Mouse (Mus musculus) limb, embryonic 15.5 days (tissue): ENCODE measurements at regions not wholly inside any gene's neighbourhood (a gene's known extent, or its start where the extent isn't known, plus 50 kb on each side); places are given as distances from the start of the nearest gene placed in this dataset.

Experiments
- ATAC-seq: fragments of 200-750 bp; cut with Nextera tagmentation; 2 replicates; pipeline ENCODE4 v1.8.0; 2017; ENCODE audit warnings: low read depth, moderate TSS enrichment; ENCODE audit not compliant: insufficient number of reproducible peaks, low FRiP score, low TSS enrichment
- H3K27ac ChIP-seq: fragments of 300-500 bp; sonication (generic); 2 replicates; pipeline ENCODE4 v1.5.1; 2015; ENCODE audit warnings: moderate library complexity, mild to moderate bottlenecking, inconsistent platforms
- H3K27me3 ChIP-seq: fragments of 300-500 bp; sonication (generic); 2 replicates; pipeline ENCODE4 v1.6.1; 2015; ENCODE audit warnings: inconsistent platforms
- H3K36me3 ChIP-seq: fragments of 300-500 bp; sonication (generic); 2 replicates; pipeline ENCODE4 v1.6.1; 2015; ENCODE audit warnings: inconsistent platforms
- H3K4me1 ChIP-seq: fragments of 300-500 bp; sonication (generic); 2 replicates; pipeline ENCODE4 v1.6.1; 2015; ENCODE audit warnings: inconsistent platforms
- H3K4me2 ChIP-seq: fragments of 300-500 bp; sonication (generic); 2 replicates; pipeline ENCODE4 v1.6.1; 2015; ENCODE audit warnings: mild to moderate bottlenecking, inconsistent platforms
- H3K4me3 ChIP-seq: fragments of 300-500 bp; sonication (generic); 2 replicates; pipeline ENCODE4 v1.5.1; 2015; ENCODE audit warnings: mild to moderate bottlenecking, inconsistent platforms
- H3K9ac ChIP-seq: fragments of 300-500 bp; sonication (generic); 2 replicates; pipeline ENCODE4 v1.6.1; 2015; ENCODE audit warnings: inconsistent platforms
- H3K9me3 ChIP-seq: fragments of 300-500 bp; sonication (generic); 2 replicates; pipeline ENCODE4 v1.6.1; 2016; ENCODE audit warnings: inconsistent platforms
- WGBS: fragments of 180-500 bp; shearing (Covaris S2); methylation state at CpG from one replicate; pipeline ENCODE4 v1.1.7; 2015; 5-methylcytosine and 5-hydroxymethylcytosine counted together

- H3K27me3 ChIP-seq, result no peaks in the 10 kb centered on the region
- no peaks in the 10 kb centered on the region for H3K36me3 ChIP-seq
- no peak overlapping the region for H3K27ac ChIP-seq
- no peak overlapping the region for H3K9ac ChIP-seq
- H3K4me2 ChIP-seq, result no peak overlapping the region
- ATAC-seq, result no peak
- no peaks in the 10 kb centered on the region for H3K9me3 ChIP-seq
- 84% methylated on average over 5 of the region's 5 CpGs for WGBS
- no peak overlapping the region for H3K4me3 ChIP-seq
- 0 out of 2 replicates have a peak, but pooled peaks cover 2% of the 10 kb centered on the region for H3K4me1 ChIP-seq
Observed at GRCm38 (mm10) chr10:118632187-118632586, 191.3 kb downstream of the Ifng start.

DNA sequence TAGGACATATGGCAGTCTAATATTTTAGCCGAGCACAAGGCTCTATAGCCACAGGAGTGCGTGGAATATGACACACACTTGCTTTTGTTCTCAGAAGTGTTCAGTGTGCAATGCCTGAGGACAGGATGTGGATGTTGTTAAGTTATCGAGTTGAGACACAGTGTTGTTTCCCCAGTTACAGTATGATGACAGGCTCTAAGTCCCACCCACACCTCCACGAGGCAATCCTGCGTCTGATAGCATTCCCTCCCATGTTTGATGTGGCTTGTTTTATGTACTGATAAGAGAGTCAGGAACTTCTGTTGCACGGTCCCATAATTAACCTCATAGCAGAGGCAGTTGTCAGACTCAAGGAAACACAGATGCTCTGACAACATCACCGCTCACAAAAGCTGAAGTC is 192.6 kb downstream of the Ifng start:
- Histone ChIP-seq H3K36me3 (no peaks in the 10 kb centered on the region), H3K4me3 (no peak overlapping the region), H3K9me3 (no peaks in the 10 kb centered on the region), H3K27ac (no peak overlapping the region), H3K9ac (no peak overlapping the region), H3K4me2 (no peak overlapping the region), H3K27me3 (no peaks in the 10 kb centered on the region), H3K4me1 (0 out of 2 replicates have a peak, but pooled peaks cover 2% of the 10 kb centered on the region)
- 37% methylated on average over 7 of the region's 7 CpGs for WGBS
- no peak for ATAC-seq

DNA sequence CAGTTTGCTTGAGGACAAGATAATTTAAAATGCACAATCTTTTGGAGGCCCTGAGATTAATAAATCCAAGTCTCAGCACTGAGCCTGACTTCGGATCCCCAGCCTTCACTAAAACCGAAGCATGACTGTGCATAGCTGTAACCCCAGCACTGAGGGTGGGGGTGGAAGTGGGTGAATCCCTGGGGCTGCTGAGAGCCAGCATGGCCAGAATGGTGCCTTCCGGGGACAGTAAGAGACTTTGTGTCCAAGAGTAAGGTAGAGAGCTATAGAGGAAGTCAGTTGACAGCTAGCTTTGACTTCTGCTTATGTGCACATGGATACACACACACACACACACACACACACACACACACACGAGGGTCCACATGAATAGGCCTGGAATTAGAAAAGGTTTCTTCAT is 198.3 kb downstream of the Ifng start:
- H3K4me1 ChIP-seq, result no peaks in the 10 kb centered on the region; the same call in 1 of the 2 replicates
- no peak for ATAC-seq
- WGBS, result 82% methylated on average over 4 of the region's 4 CpGs
- H3K9ac ChIP-seq, result no peak overlapping the region
- no peak overlapping the region for H3K27ac ChIP-seq
- H3K4me2 ChIP-seq, result no peak overlapping the region
- no peaks in the 10 kb centered on the region for H3K27me3 ChIP-seq
- no peaks in the 10 kb centered on the region for H3K36me3 ChIP-seq
- no peak overlapping the region for H3K4me3 ChIP-seq
- H3K9me3 ChIP-seq, result no peaks in the 10 kb centered on the region

DNA sequence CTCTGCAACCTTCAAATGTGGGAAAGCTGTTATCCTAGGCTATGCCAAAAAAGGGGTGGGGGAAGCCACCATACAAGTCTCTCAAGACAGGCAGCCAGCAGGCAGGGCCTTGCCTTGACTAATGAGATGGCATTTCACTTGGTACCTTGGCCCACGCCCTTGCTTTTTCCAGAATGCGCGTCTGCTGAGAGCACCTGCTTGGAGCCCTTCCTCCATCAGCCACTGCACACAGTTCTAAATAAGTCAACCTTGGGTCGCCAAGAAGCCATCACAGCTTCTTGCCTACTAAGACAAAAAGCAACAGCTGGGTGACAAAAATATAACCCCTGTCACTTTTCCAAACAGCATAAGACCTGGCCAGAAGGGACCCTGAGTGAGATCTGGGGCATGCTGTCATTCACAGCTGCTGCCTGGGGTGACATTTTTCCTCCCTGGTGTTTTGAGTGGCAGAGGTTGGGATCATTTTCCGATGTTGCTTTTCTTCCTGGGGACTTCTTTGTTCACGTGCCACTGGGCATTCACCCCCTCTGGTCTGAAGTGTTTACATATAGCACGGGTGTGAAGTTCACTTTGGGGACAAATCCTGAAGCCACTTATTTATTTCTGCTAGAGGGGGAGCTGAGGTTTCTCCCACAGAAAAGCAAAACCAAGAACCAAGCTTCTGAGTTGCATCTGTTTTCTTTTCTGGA is 199.4 kb downstream of the Ifng start:
- no peaks in the 10 kb centered on the region for H3K27me3 ChIP-seq
- H3K27ac ChIP-seq, result no peak overlapping the region
- ATAC-seq, result no peak; the same call in 1 of the 2 replicates
- no peak overlapping the region for H3K4me3 ChIP-seq
- H3K9me3 ChIP-seq, result no peaks in the 10 kb centered on the region
- no peaks in the 10 kb centered on the region; the same call in 1 of the 2 replicates for H3K4me1 ChIP-seq
- H3K4me2 ChIP-seq, result no peak overlapping the region
- no peak overlapping the region for H3K9ac ChIP-seq
- H3K36me3 ChIP-seq, result no peaks in the 10 kb centered on the region
- 57% methylated on average over 7 of the region's 7 CpGs for WGBS

DNA sequence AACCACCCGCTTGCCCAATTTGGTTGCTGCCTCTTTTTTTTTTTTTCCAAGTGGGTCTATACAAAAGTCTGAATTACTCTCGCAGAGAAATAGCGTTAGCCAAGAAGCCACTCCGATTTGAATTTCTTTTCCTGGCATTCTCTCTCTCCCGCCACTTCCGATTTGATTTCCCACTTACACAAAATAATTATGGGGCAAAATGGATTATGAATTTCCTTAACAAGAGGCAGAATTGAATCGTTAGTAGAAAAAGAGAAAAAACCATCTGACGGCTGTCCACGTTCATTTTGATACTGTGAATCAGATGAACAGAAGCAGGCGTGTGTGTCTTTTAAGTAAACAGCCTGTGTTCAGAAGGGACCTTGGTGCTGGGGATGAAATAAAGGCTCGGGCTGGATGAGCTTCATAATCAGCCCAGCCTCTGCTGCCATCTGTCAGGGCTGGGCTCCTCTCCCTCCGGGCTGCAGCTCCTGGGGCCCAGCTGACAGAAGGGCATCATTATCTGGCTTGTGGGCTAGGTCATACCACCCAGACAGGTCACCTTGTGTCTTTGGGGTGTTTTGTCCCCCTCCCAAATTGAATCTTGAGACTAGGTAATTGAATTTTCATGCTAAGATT is 200.1 kb downstream of the Ifng start:
- ATAC-seq, result no peak
- H3K4me3 ChIP-seq, result no peak overlapping the region
- no peak overlapping the region for H3K27ac ChIP-seq
- no peak overlapping the region for H3K9ac ChIP-seq
- no peaks in the 10 kb centered on the region for H3K9me3 ChIP-seq
- H3K4me2 ChIP-seq, result no peak overlapping the region
- no peaks in the 10 kb centered on the region; the same call in 1 of the 2 replicates for H3K4me1 ChIP-seq
- H3K27me3 ChIP-seq, result no peaks in the 10 kb centered on the region
- no peaks in the 10 kb centered on the region for H3K36me3 ChIP-seq
- whole genome bisulfite sequencing, result 58% methylated on average over 12 of the region's 12 CpGs

DNA sequence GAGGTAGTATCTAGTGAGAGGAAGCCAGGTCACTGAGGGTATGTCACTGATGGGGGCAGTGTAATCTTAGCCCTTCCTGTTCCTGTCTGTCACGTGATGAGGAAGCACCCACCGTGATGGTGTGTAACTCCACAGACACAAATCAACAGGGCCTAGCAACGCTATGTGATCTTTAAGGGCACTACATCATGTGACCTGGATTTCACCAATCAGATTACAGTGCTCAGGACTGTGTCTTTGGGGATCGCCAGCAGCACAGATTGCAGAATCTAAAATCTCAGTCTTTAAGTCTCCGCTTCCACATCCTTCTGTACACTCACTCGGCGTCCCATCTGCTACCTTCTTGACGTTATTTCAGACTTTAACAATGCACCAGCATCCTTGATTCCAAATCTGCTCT is 202.8 kb downstream of the Ifng start:
- H3K27ac ChIP-seq, result no peak overlapping the region

GRCm38 (mm10) chr10:118648111-118648510 is 207.3 kb downstream of the Ifng start:
- Histone ChIP-seq H3K36me3 (no peaks in the 10 kb centered on the region), H3K9ac (no peak overlapping the region), H3K4me3 (no peak overlapping the region), H3K27me3 (no peaks in the 10 kb centered on the region), H3K4me1 (peaks cover 4% of the 10 kb centered on the region), H3K27ac (no peak overlapping the region), H3K4me2 (no peak overlapping the region), H3K9me3 (no peaks in the 10 kb centered on the region)
- ATAC-seq, result no peak
- 33% methylated on average over 2 of the region's 2 CpGs for WGBS

More for the DNA sequence above, 202.8 kb downstream of the Ifng start:
- no peak overlapping the region for H3K4me2 ChIP-seq
- no peaks in the 10 kb centered on the region for H3K27me3 ChIP-seq
- no peak overlapping the region for H3K4me3 ChIP-seq
- no peaks in the 10 kb centered on the region for H3K9me3 ChIP-seq
- WGBS, result 81% methylated on average over 8 of the region's 8 CpGs
- ATAC-seq, result no peak
- no peak overlapping the region for H3K9ac ChIP-seq
- H3K36me3 ChIP-seq, result no peaks in the 10 kb centered on the region
- peaks cover 4% of the 10 kb centered on the region for H3K4me1 ChIP-seq

DNA sequence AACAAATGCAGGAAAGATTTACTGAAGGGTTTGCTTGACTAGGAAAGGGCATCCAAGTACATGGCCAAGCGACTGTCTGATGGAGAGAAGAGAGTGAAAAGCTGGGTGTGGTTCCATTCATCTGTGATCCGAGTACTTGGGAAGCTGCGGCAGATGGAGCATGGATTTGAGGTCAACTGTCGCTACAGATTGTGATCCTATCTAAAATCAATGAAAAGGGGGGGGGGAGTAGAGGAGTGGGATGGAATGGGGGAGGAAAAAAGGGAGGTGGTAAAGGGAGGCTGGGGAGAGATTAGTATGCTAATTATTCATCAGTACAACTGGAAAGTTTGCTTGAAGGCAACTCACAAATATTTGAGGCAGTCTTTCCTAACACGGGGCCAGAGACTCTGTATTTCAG is 213.4 kb downstream of the Dyrk2 start:
- Histone ChIP-seq H3K27ac (no peak overlapping the region), H3K9ac (no peak overlapping the region), H3K27me3 (no peaks in the 10 kb centered on the region), H3K36me3 (no peaks in the 10 kb centered on the region), H3K4me3 (no peak overlapping the region), H3K9me3 (no peaks in the 10 kb centered on the region), H3K4me1 (no peaks in the 10 kb centered on the region), H3K4me2 (no peak overlapping the region)
- 84% methylated on average over 5 of the region's 5 CpGs for WGBS
- ATAC-seq, result no peak

DNA sequence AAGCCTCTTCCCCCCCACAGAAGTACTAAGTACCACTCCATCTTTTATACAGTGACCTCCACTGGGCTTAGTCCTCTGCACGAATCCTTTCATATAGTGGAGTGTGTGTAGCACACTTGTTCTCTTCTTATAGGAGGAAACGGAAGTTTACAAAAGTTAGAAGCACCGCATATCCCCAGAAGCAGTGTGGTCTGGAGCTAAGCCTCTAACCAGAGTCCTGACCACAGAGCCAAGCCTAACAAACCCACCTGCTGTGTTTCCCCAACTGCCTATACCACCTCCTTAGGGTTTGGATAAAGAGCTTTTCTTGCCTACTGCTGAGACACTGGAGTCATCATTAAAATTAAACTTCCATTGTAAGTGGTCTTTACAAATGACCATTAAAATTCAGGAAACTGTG is 204.0 kb downstream of the Dyrk2 start:
- no peak for ATAC-seq
- WGBS, result 72% methylated on average over 3 of the region's 3 CpGs
- Histone ChIP-seq H3K4me2 (no peak overlapping the region), H3K27ac (no peak overlapping the region), H3K9me3 (no peaks in the 10 kb centered on the region), H3K4me1 (no peaks in the 10 kb centered on the region), H3K9ac (no peak overlapping the region), H3K4me3 (no peak overlapping the region), H3K36me3 (no peaks in the 10 kb centered on the region), H3K27me3 (no peaks in the 10 kb centered on the region)

DNA sequence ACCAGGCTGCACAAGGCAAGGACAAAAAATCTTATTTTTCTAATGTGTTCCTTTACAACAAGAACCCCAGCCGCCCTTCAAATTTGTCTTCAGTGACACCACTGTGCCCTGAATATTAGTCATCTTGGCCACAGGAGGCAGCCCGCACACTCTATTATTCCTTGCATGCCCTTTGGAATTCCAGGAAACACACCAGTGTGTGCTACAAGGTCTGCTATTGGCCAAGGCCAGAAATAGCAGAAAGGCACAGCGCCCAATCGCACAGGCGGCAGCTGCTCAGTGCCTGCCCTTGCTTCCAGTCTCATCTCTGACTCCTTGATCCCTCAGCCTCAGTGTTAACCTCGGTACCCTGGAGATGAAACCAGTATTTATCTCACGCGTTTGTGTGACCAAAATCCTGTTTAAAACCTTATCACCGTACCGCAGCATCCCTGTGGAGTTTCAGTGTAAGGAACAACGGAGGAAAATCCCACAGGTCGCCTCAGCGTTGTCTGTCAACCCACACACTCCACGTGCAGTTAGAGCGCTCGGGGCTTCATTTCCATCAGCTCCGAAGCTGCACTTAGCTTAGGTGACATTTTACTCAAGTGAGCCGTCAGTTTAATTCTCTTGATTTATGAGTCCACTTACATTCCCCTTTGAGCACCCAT is 194.1 kb downstream of the Dyrk2 start:
- Histone ChIP-seq H3K27me3 (no peaks in the 10 kb centered on the region), H3K27ac (no peak overlapping the region), H3K9ac (no peak overlapping the region), H3K36me3 (no peaks in the 10 kb centered on the region), H3K4me3 (no peak overlapping the region), H3K4me2 (peak overlapping the region; percentile 21; the same call in 1 of the 2 replicates), H3K4me1 (peaks cover 9% of the 10 kb centered on the region; the same call in 1 of the 2 replicates), H3K9me3 (no peaks in the 10 kb centered on the region)
- 44% methylated on average over 18 of the region's 18 CpGs for WGBS
- ATAC-seq, result no peak

- no peak overlapping the region for H3K9ac ChIP-seq
- H3K4me2 ChIP-seq, result no peak overlapping the region
- H3K36me3 ChIP-seq, result no peaks in the 10 kb centered on the region
- H3K4me3 ChIP-seq, result no peak overlapping the region
- H3K9me3 ChIP-seq, result no peaks in the 10 kb centered on the region
- 76% methylated on average over 12 of the region's 12 CpGs for WGBS
- H3K27ac ChIP-seq, result no peak overlapping the region
- no peaks in the 10 kb centered on the region for H3K27me3 ChIP-seq
- no peak for ATAC-seq
- peaks cover 9% of the 10 kb centered on the region; the same call in 1 of the 2 replicates for H3K4me1 ChIP-seq
Observed at GRCm38 (mm10) chr10:118678750-118679418, 191.1 kb downstream of the Dyrk2 start.

DNA sequence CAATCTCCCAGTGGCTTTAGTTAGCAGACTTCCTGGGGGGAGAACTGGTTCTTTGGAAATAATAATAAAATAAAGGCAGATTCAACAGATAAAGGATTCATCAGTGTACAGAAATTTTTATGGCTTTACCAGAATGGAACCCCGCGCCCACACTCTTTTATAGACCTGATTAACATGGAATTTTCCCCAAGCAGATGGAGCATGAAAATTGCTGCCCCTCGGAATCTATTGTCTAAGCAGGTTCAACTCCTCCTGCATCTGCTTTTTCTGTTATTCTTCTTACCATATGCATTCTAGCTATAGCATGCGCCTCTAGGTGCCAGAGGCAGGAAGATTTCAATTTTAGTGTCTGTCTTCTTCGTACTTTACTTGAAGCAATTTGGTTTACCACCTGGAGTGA is 190.5 kb downstream of the Dyrk2 start:
- Histone ChIP-seq H3K9me3 (no peaks in the 10 kb centered on the region), H3K27ac (no peak overlapping the region), H3K4me1 (peaks cover 9% of the 10 kb centered on the region; the same call in 1 of the 2 replicates), H3K27me3 (no peaks in the 10 kb centered on the region), H3K4me3 (no peak overlapping the region), H3K36me3 (no peaks in the 10 kb centered on the region), H3K9ac (no peak overlapping the region), H3K4me2 (no peak overlapping the region)
- no peak for ATAC-seq
- 70% methylated on average over 5 of the region's 5 CpGs for WGBS
